Mouse (Mus musculus) heart, adult 2 months (tissue): ENCODE results near the gene Fbxw9. TPM values are rescaled to one million over a fixed set of nuclear protein-coding genes. Genes with fewer than 3 reads are reported as not detected.

Experiments
- DNase-seq, 2 experiments: peaks; one replicate each; pipeline ENCODE4 v3.0.0; 2021
- H3K27ac ChIP-seq: fragments of 200-600 bp; 2 replicates; pipeline ENCODE4 v1.8.1; 2022
- H3K27me3 ChIP-seq: fragments of 200-500 bp; 2 replicates; pipeline ENCODE4 v1.6.1; 2012; ENCODE audit warnings: mild to moderate bottlenecking, low read length, inconsistent platforms, mixed read lengths; ENCODE audit not compliant: control insufficient read depth, insufficient read depth
- H3K36me3 ChIP-seq: fragments of 200-500 bp; 2 replicates; pipeline ENCODE4 v1.6.1; 2012; ENCODE audit warnings: low read length, inconsistent platforms; ENCODE audit not compliant: control insufficient read depth, insufficient read depth
- H3K4me1 ChIP-seq: fragments of 200-500 bp; 2 replicates; pipeline ENCODE4 v1.6.1; 2011; ENCODE audit warnings: low read length; ENCODE audit not compliant: control insufficient read depth, insufficient read depth
- H3K4me3 ChIP-seq: fragments of 200-600 bp; 2 replicates; pipeline ENCODE4 v1.8.1; 2022
- H3K79me2 ChIP-seq: fragments of 200-500 bp; replicated peaks from 2 replicates; pipeline ENCODE4 v1.6.1; 2012; ENCODE audit warnings: mild to moderate bottlenecking, inconsistent platforms, low read length, moderate library complexity, mixed read lengths; ENCODE audit not compliant: control insufficient read depth, insufficient read depth
- H3K9ac ChIP-seq: fragments of 200-500 bp; 2 replicates; pipeline ENCODE4 v1.6.1; 2012; ENCODE audit warnings: low read depth, mild to moderate bottlenecking, control low read depth, inconsistent platforms, low read length, mixed read lengths
- CTCF ChIP-seq: fragments of 200-600 bp; IDR thresholded peaks from 2 replicates; pipeline ENCODE4 v1.8.1; 2022; ENCODE audit warnings: antibody characterized with exemption, mild to moderate bottlenecking, moderate library complexity
- EP300 ChIP-seq: fragments of 200-500 bp; IDR thresholded peaks from 2 replicates; pipeline ENCODE4 v1.6.1; 2011; ENCODE audit warnings: low read depth, low read length, control low read depth; ENCODE audit not compliant: insufficient read depth
- POLR2A ChIP-seq: fragments of 200-500 bp; IDR thresholded peaks from 2 replicates; pipeline ENCODE4 v1.6.1; 2011; ENCODE audit warnings: mild to moderate bottlenecking, low read depth, low read length, control low read depth; ENCODE audit not compliant: insufficient read depth
- WGBS: fragments of 180-500 bp; shearing (Covaris S2); methylation state at CpG from one replicate; pipeline ENCODE4 v1.1.7; 2018; 5-methylcytosine and 5-hydroxymethylcytosine counted together
- intact Hi-C: fragments of 180-260 bp; cut with DNase I; formaldehyde crosslinking; loops from one replicate; pipeline ENCODE4 v1.15.1; 2025
- long read RNA-seq: library from polyadenylated mRNA; stranded (forward); transcript quantifications from one replicate; pipeline ENCODE4 v2.0.0, GENCODE M21; 2021
- polyA plus RNA-seq: library from polyadenylated mRNA; depleted of rRNA; stranded (reverse); fragments of >200 nt; gene quantifications from 2 replicates; pipeline ENCODE4 v1.2.3, GENCODE M21; 2012; rRNA removed
- total RNA-seq, 2 experiments: library from RNA; stranded (reverse); gene quantifications; 2 replicates each; pipeline ENCODE4 v1.2.3; 2021

Gene Fbxw9
- 1 to 10 TPM; 2.4 to 2.5 TPM for total RNA-seq
- polyA plus RNA-seq = 9.3 and 10.5 TPM in 2 replicates
- long read RNA-seq, partial matches to known transcripts = 0 of 3 reads
- long read RNA-seq, other reads (novel, unspliced or antisense) = 1 of 3 reads

GRCm38 (mm10) chr8:85059879-85060616 is at the start of gene Fbxw9:
Gene Fbxw9, plus strand, starts transcription at chr8:85060055.
- peak within 1 kb of the TSS; percentile 84 for H3K4me3 ChIP-seq
- WGBS = under 1% methylated on average over 53 of the region's 53 CpGs
- no peaks in the 10 kb centered on the region for H3K36me3 ChIP-seq
- no peaks in the 10 kb centered on the region for H3K27me3 ChIP-seq
- H3K79me2 ChIP-seq = no peaks in the 10 kb centered on the region; the same call in 1 of the 2 replicates
- peak within 1 kb of the TSS; percentile 57 for H3K9ac ChIP-seq
- TF ChIP-seq EP300 (no peak), POLR2A (0 out of 2 replicates have a peak, but pooled peaks have one; percentile 33)
- peak; percentile 89 to 90 for DNase-seq
- no peaks in the 10 kb centered on the region; the same call in 1 of the 2 replicates for H3K4me1 ChIP-seq
- peak within 1 kb of the TSS; percentile 53 for H3K27ac ChIP-seq
- intact Hi-C loops = loop anchor here (1.0 kb wide), 1 partner anchor 11 kb away; the partner anchor contains the start of gene Dhps

GRCm38 (mm10) chr8:85011242-85011641 is 48.6 kb upstream of the Fbxw9 start:
- 15% methylated on average over 28 of the region's 28 CpGs for WGBS
- Histone ChIP-seq H3K27ac (no peak overlapping the region), H3K9ac (no peak overlapping the region), H3K79me2 (no peaks in the 10 kb centered on the region), H3K27me3 (peaks cover 9% of the 10 kb centered on the region), H3K4me3 (no peak overlapping the region), H3K36me3 (no peaks in the 10 kb centered on the region), H3K4me1 (no peaks in the 10 kb centered on the region; the same call in 1 of the 2 replicates)
- DNase-seq = no peak
- no peak for TF ChIP-seq CTCF
- TF ChIP-seq POLR2A = no peak
- TF ChIP-seq EP300 = no peak
- intact Hi-C loops = no loop called here

- no peak overlapping the region for H3K4me3 ChIP-seq
- no peak for TF ChIP-seq EP300
- peak; percentile 69 for TF ChIP-seq CTCF
- no peak for TF ChIP-seq POLR2A
- peaks cover 9% of the 10 kb centered on the region for H3K27me3 ChIP-seq
- H3K79me2 ChIP-seq = no peaks in the 10 kb centered on the region
- peak; percentile 57 to 61 for DNase-seq
- H3K9ac ChIP-seq = no peak overlapping the region
- intact Hi-C loops = no loop called here
- H3K27ac ChIP-seq = no peak overlapping the region
- H3K4me1 ChIP-seq = no peaks in the 10 kb centered on the region; the same call in 1 of the 2 replicates
- H3K36me3 ChIP-seq = no peaks in the 10 kb centered on the region
- 3% methylated on average over 26 of the region's 26 CpGs for WGBS
Measured at GRCm38 (mm10) chr8:85013230-85013840, 46.5 kb upstream of the Fbxw9 start.

- no peak for TF ChIP-seq POLR2A
- no peak for TF ChIP-seq EP300
- TF ChIP-seq CTCF = no peak
- H3K9ac ChIP-seq = no peak within 1 kb of the TSS
- peaks cover 6% of the 10 kb centered on the region for H3K27me3 ChIP-seq
- H3K4me1 ChIP-seq = no peaks in the 10 kb centered on the region; the same call in 1 of the 2 replicates
- no peaks in the 10 kb centered on the region for H3K36me3 ChIP-seq
- no peak within 1 kb of the TSS for H3K27ac ChIP-seq
- intact Hi-C loops = no loop called here
- no peak for DNase-seq
- no peak within 1 kb of the TSS for H3K4me3 ChIP-seq
- no peaks in the 10 kb centered on the region for H3K79me2 ChIP-seq
- WGBS = 42% methylated on average over 2 of the region's 2 CpGs
Measured at GRCm38 (mm10) chr8:85014431-85014830, 45.4 kb upstream of the Fbxw9 start, which contains the start of gene Best2. Gene Best2, minus strand, starts transcription at chr8:85014531.

- intact Hi-C loops = no loop called here
- Histone ChIP-seq H3K36me3 (no peaks in the 10 kb centered on the region), H3K9ac (no peak overlapping the region), H3K27me3 (peaks cover 4% of the 10 kb centered on the region), H3K79me2 (no peaks in the 10 kb centered on the region), H3K4me3 (no peak overlapping the region), H3K27ac (no peak overlapping the region), H3K4me1 (no peaks in the 10 kb centered on the region; the same call in 1 of the 2 replicates)
- WGBS = 69% methylated on average over 10 of the region's 10 CpGs
- DNase-seq = no peak
- TF ChIP-seq EP300 = no peak
- no peak for TF ChIP-seq CTCF
- no peak for TF ChIP-seq POLR2A
Measured at GRCm38 (mm10) chr8:85016724-85017123, 43.1 kb upstream of the Fbxw9 start.
